Mouse (Mus musculus): Measurements from ENCODE around the gene Phyhd1. TPM values are rescaled to one million over a fixed set of nuclear protein-coding genes. Genes with fewer than 3 reads are reported as not detected.

Phyhd1 gene
- polyA plus RNA-seq, 1 experiment from 2014 or later, result 5.8 TPM

- DNase-seq (ENCODE audit: low spot score) (no peak), ATAC-seq (ENCODE audit: low FRiP score, low TSS enrichment) (no peak)
- H3K4me1 ChIP-seq (replicated peaks; ENCODE audit: control insufficient read depth, insufficient read depth), result peaks cover 5% of the 10 kb centered on the region; the same call in 1 of the 2 replicates
- H3K9me3 ChIP-seq (ENCODE audit: control insufficient read depth, low read length), result no peaks in the 10 kb centered on the region
- no peak overlapping the region for H3K9ac ChIP-seq (ENCODE audit: low read length)
- no peaks in the 10 kb centered on the region for H3K27me3 ChIP-seq (ENCODE audit: control insufficient read depth, insufficient read depth, low read length)
- TF ChIP-seq CTCF (IDR thresholded peaks at IDR 0.05; ENCODE audit: low read depth) (no peak), EP300 (optimal IDR thresholded peaks at IDR 0.05) (no peak)
- WGBS, result 88% methylated on average over 5 of the region's 5 CpGs
- H3K27ac ChIP-seq (replicated peaks), result no peak overlapping the region
- peak overlapping the region; percentile 89 for H3K4me2 ChIP-seq (replicated peaks; ENCODE audit: low read depth)
- H3K36me3 ChIP-seq (ENCODE audit: control insufficient read depth, insufficient read depth, low read length), result no peaks in the 10 kb centered on the region
- H3K4me3 ChIP-seq (ENCODE audit: low read depth, low read length), result peak overlapping the region; percentile 85; the same call in 1 of the 2 replicates
Observed at GRCm38 (mm10) chr2:30285004-30285403, 19.0 kb downstream of the Phyhd1 start.

GRCm38 (mm10) chr2:30285416-30286181 lies 19.6 kb downstream of the Phyhd1 start:
- DNase-seq (ENCODE audit: low spot score) (no peak), ATAC-seq (ENCODE audit: low FRiP score, low TSS enrichment) (peak; percentile 65)
- H3K27me3 ChIP-seq (ENCODE audit: control insufficient read depth, insufficient read depth, low read length), result no peaks in the 10 kb centered on the region
- H3K36me3 ChIP-seq (ENCODE audit: control insufficient read depth, insufficient read depth, low read length), result no peaks in the 10 kb centered on the region
- peaks cover 5% of the 10 kb centered on the region; the same call in 1 of the 2 replicates for H3K4me1 ChIP-seq (replicated peaks; ENCODE audit: control insufficient read depth, insufficient read depth)
- H3K4me2 ChIP-seq (replicated peaks; ENCODE audit: low read depth), result peak overlapping the region; percentile 89
- H3K27ac ChIP-seq (replicated peaks), result peak overlapping the region; percentile 70
- H3K9me3 ChIP-seq (ENCODE audit: control insufficient read depth, low read length), result no peaks in the 10 kb centered on the region
- peak overlapping the region; percentile 77 for H3K9ac ChIP-seq (ENCODE audit: low read length)
- WGBS, result 9% methylated on average over 37 of the region's 38 CpGs
- TF ChIP-seq CTCF (IDR thresholded peaks at IDR 0.05; ENCODE audit: low read depth) (no peak), EP300 (optimal IDR thresholded peaks at IDR 0.05) (no peak)
- peak overlapping the region; percentile 85 for H3K4me3 ChIP-seq (ENCODE audit: low read depth, low read length)

GRCm38 (mm10) chr2:30286192-30287026 lies 20.4 kb downstream of the Phyhd1 start, which contains the start of the genes Dolk and Nup188:
Gene Dolk (minus strand): TSS chr2:30286334.
Gene Nup188 (plus strand): TSS chr2:30286397.
- H3K4me2 ChIP-seq (replicated peaks; ENCODE audit: low read depth), result peak within 1 kb of the TSS; percentile 89
- H3K9me3 ChIP-seq (ENCODE audit: control insufficient read depth, low read length), result no peaks in the 10 kb centered on the region
- H3K9ac ChIP-seq (ENCODE audit: low read length), result peak within 1 kb of the TSS; percentile 87
- TF ChIP-seq CTCF (IDR thresholded peaks at IDR 0.05; ENCODE audit: low read depth) (no peak), EP300 (optimal IDR thresholded peaks at IDR 0.05) (no peak)
- no peaks in the 10 kb centered on the region for H3K27me3 ChIP-seq (ENCODE audit: control insufficient read depth, insufficient read depth, low read length)
- H3K4me1 ChIP-seq (replicated peaks; ENCODE audit: control insufficient read depth, insufficient read depth), result peaks cover 5% of the 10 kb centered on the region; the same call in 1 of the 2 replicates
- no peaks in the 10 kb centered on the region for H3K36me3 ChIP-seq (ENCODE audit: control insufficient read depth, insufficient read depth, low read length)
- peak; percentile 97 for DNase-seq (ENCODE audit: low spot score)
- H3K27ac ChIP-seq (replicated peaks), result peak within 1 kb of the TSS; percentile 83
- under 1% methylated on average over 66 of the region's 68 CpGs for WGBS
- ATAC-seq (ENCODE audit: low FRiP score, low TSS enrichment), result peak; percentile 93
- peak within 1 kb of the TSS; percentile 85 for H3K4me3 ChIP-seq (ENCODE audit: low read depth, low read length)

GRCm38 (mm10) chr2:30287027-30287373 lies 21.0 kb downstream of the Phyhd1 start:
- Histone ChIP-seq H3K27ac (replicated peaks) (no peak overlapping the region), H3K4me3 (ENCODE audit: low read depth, low read length) (peak overlapping the region; percentile 85), H3K36me3 (ENCODE audit: control insufficient read depth, insufficient read depth, low read length) (no peaks in the 10 kb centered on the region), H3K4me1 (replicated peaks; ENCODE audit: control insufficient read depth, insufficient read depth) (peaks cover 5% of the 10 kb centered on the region; the same call in 1 of the 2 replicates), H3K9ac (ENCODE audit: low read length) (peak overlapping the region; percentile 87), H3K27me3 (ENCODE audit: control insufficient read depth, insufficient read depth, low read length) (no peaks in the 10 kb centered on the region), H3K9me3 (ENCODE audit: control insufficient read depth, low read length) (no peaks in the 10 kb centered on the region), H3K4me2 (replicated peaks; ENCODE audit: low read depth) (peak overlapping the region; percentile 89)
- no peak for TF ChIP-seq EP300 (optimal IDR thresholded peaks at IDR 0.05)
- TF ChIP-seq CTCF (IDR thresholded peaks at IDR 0.05; ENCODE audit: low read depth), result peak; percentile 30; the same call in 1 of the 2 replicates
- WGBS, result under 1% methylated on average over 10 of the region's 10 CpGs
- peak; percentile 45 for DNase-seq (ENCODE audit: low spot score)
- ATAC-seq (ENCODE audit: low FRiP score, low TSS enrichment), result no peak

- WGBS, result 78% methylated on average over 3 of the region's 3 CpGs
- peaks cover 5% of the 10 kb centered on the region; the same call in 1 of the 2 replicates for H3K36me3 ChIP-seq (ENCODE audit: control insufficient read depth, insufficient read depth, low read length)
- H3K9ac ChIP-seq (ENCODE audit: low read length), result no peak overlapping the region
- no peaks in the 10 kb centered on the region for H3K9me3 ChIP-seq (ENCODE audit: control insufficient read depth, low read length)
- H3K4me2 ChIP-seq (replicated peaks; ENCODE audit: low read depth), result no peak overlapping the region
- H3K4me1 ChIP-seq (replicated peaks; ENCODE audit: control insufficient read depth, insufficient read depth), result no peaks in the 10 kb centered on the region
- H3K27me3 ChIP-seq (ENCODE audit: control insufficient read depth, insufficient read depth, low read length), result no peaks in the 10 kb centered on the region
- DNase-seq (ENCODE audit: low spot score), result no peak
- TF ChIP-seq CTCF (IDR thresholded peaks at IDR 0.05; ENCODE audit: low read depth) (peak; percentile 59), EP300 (optimal IDR thresholded peaks at IDR 0.05) (no peak)
- H3K4me3 ChIP-seq (ENCODE audit: low read depth, low read length), result no peak overlapping the region
- ATAC-seq (ENCODE audit: low FRiP score, low TSS enrichment), result no peak
- H3K27ac ChIP-seq (replicated peaks), result no peak overlapping the region
Observed at GRCm38 (mm10) chr2:30299525-30299924, 33.5 kb downstream of the Phyhd1 start.
